Mouse (Mus musculus) megakaryocyte, embryonic 14.5 days (primary cell): ENCODE data around the gene Tmem273.

Experiments used
- FLI1 ChIP-seq: IDR thresholded peaks from 2 replicates; pipeline ENCODE4 v1.6.1; 2012; ENCODE audit warnings: low read length, inconsistent platforms, mixed read lengths
- GATA1 ChIP-seq: IDR thresholded peaks from 3 replicates; pipeline ENCODE4 v1.6.1; 2012; ENCODE audit warnings: mixed read lengths, low read length, inconsistent platforms, borderline replicate concordance

- no peak for TF ChIP-seq GATA1
- no peak for TF ChIP-seq FLI1
Observed at GRCm38 (mm10) chr14:32801016-32801661, 15.4 kb downstream of the Tmem273 start.
